ENCODE assay signal across 8 mouse cellular contexts in genomic region chr6:67036356-67036811, GRCm38 (mm10). TPM values are rescaled to one million over a fixed set of nuclear protein-coding genes. Genes with fewer than 3 reads are reported as not detected.
A peak's percentile ranks its signal among the peaks of the same experiment; 100 is the strongest.
DNase-seq lines count a peak whose midpoint lies in the region; ATAC-seq and TF ChIP-seq lines count a peak whose summit lies in the region.

No protein-coding gene starts in this region.

- ATAC-seq in activated CD4-positive, CD25-positive, alpha-beta regulatory T cell, adult 4 months = peak; percentile 37
- peak; percentile 60 for ATAC-seq in common myeloid progenitor, adult 5-6 weeks (replicated peaks; ENCODE audit: low read depth, poor library complexity, severe bottlenecking)
- peak; percentile 85 for ATAC-seq in hindbrain, postnatal 0 days

- intact Hi-C loops in gastrocnemius, adult 2 months (cut with DNase I) = loop anchor here (1.0 to 5.0 kb wide), 4 partner anchors 66 to 121 kb away; no protein-coding TSS in a partner anchor
- intact Hi-C loops in left cerebral cortex, adult 2 months (cut with DNase I) = loop anchor here (2.0 to 5.0 kb wide), 7 partner anchors 66 to 231 kb away; partner anchors contain the start of gene Gng12

- peaks cover 10% of the 10 kb centered on the region; the same call in 1 of the 2 replicates for H3K79me2 ChIP-seq in macrophage (ENCODE audit: inconsistent target)

- H3K4me3 ChIP-seq in gastrocnemius, adult 2 months = peak overlapping the region; percentile 90
- H3K4me3 ChIP-seq in hindbrain, postnatal 0 days (ENCODE audit: low read length) = peak overlapping the region; percentile 86
- peak overlapping the region; percentile 74 for H3K4me3 ChIP-seq in left cerebral cortex, adult 2 months
- peak overlapping the region; percentile 46 for H3K4me3 ChIP-seq in macrophage (ENCODE audit: inconsistent target)

- under 1% methylated on average over 29 of the region's 29 CpGs for WGBS in hindbrain, postnatal 0 days
- WGBS in macrophage (ENCODE audit: missing documents) = under 1% methylated on average over 29 of the region's 29 CpGs

- peaks cover 9% of the 10 kb centered on the region; the same call in 1 of the 2 replicates for H3K4me1 ChIP-seq in hindbrain, postnatal 0 days (ENCODE audit: insufficient read depth, low read length)

- H3K27ac ChIP-seq in gastrocnemius, adult 2 months = peak overlapping the region; percentile 96
- H3K27ac ChIP-seq in hindbrain, postnatal 0 days = peak overlapping the region; percentile 92
- H3K27ac ChIP-seq in left cerebral cortex, adult 2 months = peak overlapping the region; percentile 89
- H3K27ac ChIP-seq in macrophage = peak overlapping the region; percentile 44

- H3K27me3 ChIP-seq in hindbrain, postnatal 0 days (ENCODE audit: insufficient read depth, low read length) = no peaks in the 10 kb centered on the region

- DNase-seq in gastrocnemius, adult 2 months = peak; percentile 92
- peak; percentile 91 for DNase-seq in hindbrain, postnatal 0 days (ENCODE audit: low spot score)
- DNase-seq in left cerebral cortex, adult 2 months (ENCODE audit: extremely low spot score in 1 of 2, low spot score in 2 of 2) = peak; percentile 64 to 74
- DNase-seq in retina, postnatal 7 days (ENCODE audit: low read depth, low spot score) = peak; percentile 75
- peak; percentile 73 to 78 for DNase-seq in urinary bladder, adult 18-20 months (ENCODE audit: low spot score in 2 of 2)

- peak overlapping the region; percentile 77 for H3K4me2 ChIP-seq in hindbrain, postnatal 0 days (ENCODE audit: low read depth, low read length)

- H3K36me3 ChIP-seq in hindbrain, postnatal 0 days (ENCODE audit: insufficient read depth, low read length) = no peaks in the 10 kb centered on the region
- H3K36me3 ChIP-seq in macrophage (ENCODE audit: inconsistent target) = no peaks in the 10 kb centered on the region

- peak; percentile 85 for TF ChIP-seq CTCF in gastrocnemius, adult 2 months (IDR thresholded peaks at IDR 0.05)
- TF ChIP-seq CTCF in hindbrain, postnatal 0 days (IDR thresholded peaks at IDR 0.05; ENCODE audit: low read depth) = peak; percentile 76
- peak; percentile 64 for TF ChIP-seq CTCF in left cerebral cortex, adult 2 months (IDR thresholded peaks at IDR 0.05)

- H3K9me3 ChIP-seq in hindbrain, postnatal 0 days (ENCODE audit: low read length) = no peaks in the 10 kb centered on the region

- peak overlapping the region; percentile 85 for H3K9ac ChIP-seq in hindbrain, postnatal 0 days (replicated peaks; ENCODE audit: low read length)

RNA-seq across cellular contexts. Expression of gene Gadd45a, which starts 0.9 kb away (rescaled TPM):
- 1 to 10 TPM; 4.1 to 5.6 TPM for polyA plus RNA-seq in activated CD4-positive, CD25-positive, alpha-beta regulatory T cell, adult 4 months (2017; shearing (Covaris generic))
- total RNA-seq in common myeloid progenitor, adult 5-6 weeks (2017) = 36.0 and 41.3 TPM in 2 replicates
- 10 to 100 TPM; 27.6 to 38.9 TPM for total RNA-seq in gastrocnemius, adult 2 months (2021)
- total RNA-seq in hindbrain, postnatal 0 days (2014; rRNA removed) = 7.9 and 14.9 TPM in 2 replicates
- polyA plus RNA-seq in hindbrain, postnatal 0 days (2015; fragmentation: Nextera tagmentation; extraction: Ambion mirVana) = 16.2 and 16.9 TPM in 2 replicates
- total RNA-seq in left cerebral cortex, adult 2 months (2021) = 10 to 100 TPM; 11.5 to 12.7 TPM
- 100 to 1,000 TPM in 10 of 26 experiments, 10 to 100 TPM in 15, 1 to 10 TPM in 1; 7.6 to 206 (median 78.5) TPM for total RNA-seq in macrophage (2018; cell fraction: chromatin; rRNA removed)
- 100 to 1,000 TPM in 13 of 26 experiments, 10 to 100 TPM in 13; 13.3 to 236 (median 98.4) TPM for total RNA-seq in macrophage (2018; cell fraction: cytosol; rRNA removed)
- total RNA-seq in macrophage (2018; cell fraction: nucleus; rRNA removed) = 100 to 1,000 TPM in 13 of 26 experiments, 10 to 100 TPM in 13; 12.7 to 228 (median 94.3) TPM
- 88.5 to 287 TPM (median 181 TPM) in 3 replicates for polyA plus RNA-seq in macrophage (2018)

Comparison
In these comparisons a context has a peak if more than half of its experiments do, and no peak if none do; other contexts are left out.
1. Peak in every context shown above with its lines: DNase-seq, ATAC-seq, H3K4me3 ChIP-seq and H3K27ac ChIP-seq.
2. H3K27ac ChIP-seq: peak in every context shown above with its lines; median percentile 96 in gastrocnemius, adult 2 months; 92 in hindbrain, postnatal 0 days; 89 in left cerebral cortex, adult 2 months; 44 in macrophage.